Mouse (Mus musculus) left cerebral cortex, postnatal 14 days (tissue): Measurements from ENCODE around the gene Ssh1. TPM values are rescaled to one million over a fixed set of nuclear protein-coding genes. Genes with fewer than 3 reads are reported as not detected.
A peak's percentile ranks its signal among the peaks of the same experiment; 100 is the strongest.

ENCODE experiments used
- DNase-seq, 2 experiments: peaks; one replicate each; pipeline ENCODE4 v3.0.0; 2021 to 2022; ENCODE audit warnings: low spot score in 2 of 2, mixed read lengths in 1 of 2
- intact Hi-C: fragments of 180-260 bp; cut with DNase I; formaldehyde crosslinking; loops from one replicate; pipeline ENCODE4 v1.15.1; 2025
- total RNA-seq, 2 experiments: library from RNA; stranded (reverse); gene quantifications; 2 replicates each; pipeline ENCODE4 v1.2.3; 2021

Gene Ssh1
- total RNA-seq, 2 experiments from 2014 or later: 19.7 to 21.4 TPM

DNA sequence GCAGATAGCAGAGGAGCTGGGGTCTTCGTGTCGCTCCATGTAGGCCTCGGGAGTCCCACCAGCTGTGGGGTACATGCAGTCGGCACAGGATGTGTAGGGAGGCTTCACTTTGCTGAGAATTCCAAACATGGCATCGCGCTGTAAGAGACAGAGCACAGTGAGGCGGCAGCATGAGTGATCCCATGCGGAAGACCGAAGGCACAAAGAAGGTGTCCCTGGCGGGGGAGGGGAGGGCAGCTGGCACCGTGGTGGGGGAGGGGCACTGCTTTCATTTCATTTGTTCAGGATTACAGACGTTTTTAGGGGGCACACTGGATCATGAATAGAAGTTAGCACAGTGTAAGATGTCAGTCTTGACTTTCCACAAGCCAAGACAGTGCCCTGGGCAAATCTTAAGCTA is 50.4 kb downstream of the Ssh1 start:
- no peak for DNase-seq
- intact Hi-C loops: no loop called here

DNA sequence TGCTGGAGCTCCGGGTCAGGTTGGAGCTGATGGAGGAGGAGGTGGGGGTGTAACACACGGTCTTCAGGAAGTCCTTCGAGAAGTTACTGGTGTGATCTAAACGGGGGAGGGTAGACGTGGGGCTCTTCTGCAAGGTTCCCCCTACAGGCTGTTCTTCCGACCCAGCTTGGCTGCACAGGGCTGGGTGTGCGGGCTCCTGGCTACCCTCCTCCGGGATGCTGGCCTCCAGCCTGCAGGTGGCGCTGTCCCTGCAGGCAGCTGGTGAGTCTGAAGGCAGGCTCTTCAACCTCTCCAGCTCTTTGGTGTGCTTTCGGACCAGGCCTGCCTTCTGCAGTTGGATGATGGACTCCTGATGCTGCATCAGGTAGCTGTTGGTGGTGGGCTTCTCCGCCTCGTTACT is 51.1 kb downstream of the Ssh1 start:
- intact Hi-C loops: no loop called here
- DNase-seq: peak in 1 of 2 experiments; percentile 55

DNA sequence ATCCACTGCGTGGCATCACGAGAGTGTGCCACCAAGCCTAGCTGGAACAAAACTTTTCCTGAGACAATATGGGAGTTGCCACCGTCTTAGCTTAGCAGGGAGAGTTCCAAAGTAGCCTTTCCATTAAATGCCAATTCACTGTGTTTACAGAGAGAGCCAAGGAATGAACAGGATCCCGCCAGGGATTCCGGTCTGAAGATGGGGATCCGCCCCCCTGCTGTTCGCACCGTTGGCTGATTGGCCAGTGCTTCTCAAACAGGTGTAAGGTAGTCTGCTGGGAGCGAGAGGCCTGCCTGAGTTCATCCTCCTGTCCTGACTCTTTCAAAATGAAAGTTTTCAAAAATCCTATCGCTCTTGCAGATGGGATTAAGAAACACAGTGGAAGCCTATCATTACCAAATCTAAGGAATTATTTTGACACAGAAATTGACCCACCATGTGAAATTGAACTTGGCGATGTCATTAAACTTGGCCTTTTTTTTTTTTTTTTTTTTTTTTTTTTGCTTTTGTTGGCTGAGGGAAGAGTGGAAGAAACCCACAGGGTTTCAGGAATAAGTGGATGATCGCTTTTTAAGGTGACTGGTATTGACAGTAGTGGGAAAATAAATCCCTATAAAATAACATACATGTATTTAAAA is 54.3 kb downstream of the Ssh1 start:
- no peak for DNase-seq
- intact Hi-C loops: no loop called here

GRCm38 (mm10) chr5:113937650-113938049 is 56.0 kb downstream of the Ssh1 start:
- DNase-seq: no peak
- intact Hi-C loops: no loop called here

DNA sequence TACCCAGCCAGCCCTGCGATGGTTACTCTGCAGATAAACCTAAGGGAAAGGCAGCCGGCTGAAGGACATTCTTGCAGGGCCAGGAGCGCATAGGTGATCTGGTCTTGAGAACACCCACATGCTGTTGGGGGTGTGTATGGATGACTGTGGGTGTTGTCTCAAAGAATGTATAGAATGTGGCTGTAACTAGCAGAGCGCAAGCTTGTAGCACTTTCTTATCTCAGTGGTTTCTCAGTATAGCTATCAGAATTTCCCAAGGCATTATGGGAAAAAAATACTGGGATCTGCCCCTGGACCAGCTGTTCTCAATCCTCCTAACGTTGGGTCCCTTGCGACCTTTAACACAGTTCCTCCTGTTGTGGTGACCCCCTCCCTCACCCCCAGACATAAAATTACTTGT is 59.8 kb downstream of the Ssh1 start:
- DNase-seq: no peak
- intact Hi-C loops: no loop called here

DNA sequence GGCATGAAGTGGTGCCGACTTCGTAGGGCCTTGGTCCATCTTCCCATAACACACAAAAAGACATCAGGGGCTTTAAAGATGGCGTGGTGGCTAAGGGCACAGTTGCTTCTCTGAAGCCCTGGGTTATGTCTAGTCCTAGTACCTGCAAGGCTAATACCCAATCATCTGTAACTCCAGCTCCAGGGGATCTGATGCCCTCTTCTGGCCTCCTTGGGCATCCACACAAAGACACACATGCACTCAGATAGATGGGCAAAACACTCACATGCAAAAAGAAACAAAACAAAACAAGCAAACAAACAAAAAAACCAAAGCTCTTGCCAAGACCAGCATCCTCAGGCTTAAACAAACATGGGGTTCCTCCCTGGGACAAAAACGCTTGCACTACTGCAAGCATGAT is 60.2 kb downstream of the Ssh1 start:
- DNase-seq: no peak
- intact Hi-C loops: no loop called here

- intact Hi-C loops: no loop called here
Observed at GRCm38 (mm10) chr5:113932310-113932709, 61.4 kb downstream of the Ssh1 start.

GRCm38 (mm10) chr5:113930648-113931609 is 62.8 kb downstream of the Ssh1 start:
- DNase-seq: peak; percentile 37 to 57
- intact Hi-C loops: no loop called here

More at GRCm38 (mm10) chr5:113932310-113932709, 61.4 kb downstream of the Ssh1 start:
- DNase-seq: no peak

- DNase-seq: no peak
- intact Hi-C loops: no loop called here
Observed at GRCm38 (mm10) chr5:113929950-113930647, 63.6 kb downstream of the Ssh1 start.

DNA sequence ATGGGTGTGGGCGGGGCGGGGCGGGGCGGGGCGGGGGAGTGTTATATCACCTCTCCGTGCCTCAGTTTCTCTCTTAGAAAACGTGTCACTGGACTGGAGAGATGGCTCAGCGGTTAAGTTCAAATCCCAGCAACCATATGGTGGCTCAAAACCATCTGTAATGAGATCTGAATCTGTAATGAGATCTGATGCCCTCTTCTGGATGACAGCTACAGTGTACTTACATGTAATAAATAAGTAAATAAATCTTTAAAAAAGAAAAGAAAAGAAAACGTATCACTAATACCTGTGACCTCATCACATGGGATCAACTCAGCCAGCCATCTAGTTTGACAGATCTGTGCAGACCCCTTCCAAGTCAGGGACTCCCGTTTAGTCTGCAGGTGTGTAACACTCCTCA is 64.2 kb downstream of the Ssh1 start:
- DNase-seq: no peak
- intact Hi-C loops: no loop called here

DNA sequence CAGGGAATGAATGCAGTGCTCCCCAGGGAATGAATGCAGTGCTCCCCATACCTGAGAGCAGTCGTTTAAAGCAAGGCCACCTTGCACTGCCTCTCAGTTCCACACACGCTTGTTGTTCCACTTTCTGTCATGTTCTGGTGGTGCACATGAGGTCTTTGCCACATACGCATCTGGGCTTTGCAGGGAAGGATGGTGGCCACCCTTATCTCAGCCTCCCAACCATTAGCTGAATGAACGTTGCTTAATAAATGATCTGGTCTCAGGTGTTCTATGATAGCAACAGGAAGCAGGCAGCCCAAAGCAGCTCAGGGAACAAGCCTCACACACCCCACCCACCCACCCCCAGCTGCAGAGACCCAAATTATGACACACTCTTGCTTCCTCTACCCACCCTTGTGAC is 69.1 kb downstream of the Ssh1 start:
- intact Hi-C loops: no loop called here
- no peak for DNase-seq

DNA sequence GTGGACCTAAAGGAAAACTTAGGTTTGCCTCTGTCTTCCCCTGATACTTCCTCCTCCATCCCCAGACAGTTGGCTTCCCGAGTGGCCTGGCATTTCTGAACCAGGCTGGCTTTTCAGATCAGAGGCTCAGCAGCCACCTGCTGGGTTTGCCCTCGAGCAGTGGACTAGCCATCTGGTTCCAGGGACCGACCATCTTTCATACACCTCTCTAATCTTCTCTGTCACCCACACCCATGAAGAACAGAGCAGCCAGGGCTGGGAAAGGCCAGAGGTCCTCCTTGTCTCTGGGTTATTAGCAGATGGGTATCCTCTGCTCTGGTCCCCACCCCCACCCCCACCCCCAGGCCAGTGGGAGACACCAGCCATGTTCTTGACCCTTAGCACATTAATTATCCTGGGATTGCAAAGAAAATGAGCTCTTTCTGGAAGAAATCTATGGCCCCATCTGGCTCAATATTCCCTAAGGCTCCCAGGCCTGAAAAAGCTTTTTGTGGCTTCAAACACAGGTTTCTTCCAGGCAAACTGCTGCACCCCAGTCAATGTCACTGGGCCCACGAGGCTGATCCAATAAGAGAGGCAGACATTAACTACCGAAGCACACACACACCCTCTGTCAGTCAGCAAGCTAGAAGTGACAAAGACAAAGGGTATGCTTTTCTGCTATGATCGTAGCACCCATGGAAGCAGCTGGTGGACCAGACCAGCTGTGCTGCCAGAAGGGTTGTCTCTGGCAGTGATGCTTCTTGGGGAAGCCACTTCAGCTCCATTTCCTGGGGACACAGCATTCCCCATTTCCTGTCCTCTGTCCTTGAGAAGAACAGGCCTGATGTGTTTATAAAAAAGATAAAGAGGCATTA is 72.2 kb downstream of the Ssh1 start:
- intact Hi-C loops: no loop called here
- DNase-seq: no peak

DNA sequence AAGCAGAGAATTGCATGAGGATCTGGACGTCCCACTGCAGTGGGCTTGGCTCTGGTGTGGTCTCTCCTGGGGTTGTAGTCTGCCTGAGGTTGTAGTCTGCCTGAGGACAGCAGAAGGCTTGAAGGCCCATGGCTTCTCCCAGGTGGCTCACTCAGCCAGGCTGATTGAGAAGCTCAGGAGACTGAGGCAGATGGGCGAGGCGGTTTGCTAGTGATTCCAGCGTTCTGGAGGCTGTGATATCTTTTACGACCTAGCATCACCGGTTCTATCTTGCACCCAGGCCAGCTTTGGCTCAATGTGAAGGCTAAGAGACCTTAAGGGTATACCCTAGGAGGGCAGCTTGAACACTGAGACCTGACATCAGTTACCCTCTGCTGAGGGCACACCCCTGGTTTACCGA is 74.6 kb downstream of the Ssh1 start:
- no peak for DNase-seq
- intact Hi-C loops: no loop called here

- intact Hi-C loops: no loop called here
Observed at GRCm38 (mm10) chr5:113918654-113919053, 75.0 kb downstream of the Ssh1 start.

DNA sequence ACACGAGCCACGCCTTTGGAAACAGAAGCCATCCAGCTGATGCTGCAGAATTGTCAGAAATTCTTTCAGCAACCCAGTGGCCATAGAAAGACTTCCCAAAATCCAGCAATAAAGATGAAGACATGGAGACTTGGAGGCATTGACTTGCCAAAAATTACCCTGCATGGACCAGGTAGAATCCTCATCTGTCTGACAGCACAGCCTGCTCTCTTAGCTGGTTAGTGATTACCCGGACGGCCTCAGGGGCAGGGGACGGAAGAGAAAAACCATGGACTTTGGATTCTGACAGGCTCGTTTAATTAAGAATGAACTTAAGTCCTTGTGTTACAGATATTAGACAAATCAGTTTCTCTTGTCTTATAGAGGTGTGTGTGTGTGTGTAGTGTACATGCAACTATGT is 83.0 kb downstream of the Ssh1 start:
- intact Hi-C loops: no loop called here
- no peak for DNase-seq

More at GRCm38 (mm10) chr5:113918654-113919053, 75.0 kb downstream of the Ssh1 start:
- no peak for DNase-seq

- intact Hi-C loops: no loop called here
- peak in 1 of 2 experiments; percentile 58 for DNase-seq
Observed at GRCm38 (mm10) chr5:113910065-113910701, 83.5 kb downstream of the Ssh1 start.

GRCm38 (mm10) chr5:113908592-113909441 is 84.9 kb downstream of the Ssh1 start, which contains the start of gene Coro1c:
Gene Coro1c, minus strand, starts transcription at chr5:113908758.
- intact Hi-C loops: loop anchor here (5.0 to 10.0 kb wide), 2 partner anchors 37 to 54 kb away; no protein-coding TSS in a partner anchor
- peak; percentile 98 for DNase-seq
